Mouse (Mus musculus) gastrocnemius, postnatal 4 days (tissue): ENCODE data around the gene Lrtm2. TPM values are rescaled to one million over a fixed set of nuclear protein-coding genes. Genes with fewer than 3 reads are reported as not detected.
"Not testable (repeated sequence)": the region's sequence is repeated elsewhere in the genome, so short reads cannot be mapped to it uniquely, and the experiment has no call there.

ENCODE experiments used
- DNase-seq, 2 experiments: peaks; one replicate each; pipeline ENCODE4 v3.0.0; 2021 to 2022; ENCODE audit warnings: low spot score in 2 of 2, mixed read lengths in 2 of 2
- long read RNA-seq, 2 experiments: library from polyadenylated mRNA; stranded (forward); transcript quantifications; one replicate each; pipeline ENCODE4 v2.0.0; 2021
- total RNA-seq, 2 experiments: library from RNA; stranded (reverse); gene quantifications; 2 replicates each; pipeline ENCODE4 v1.2.3; 2021

Lrtm2 gene
- total RNA-seq, result under 1 TPM; 0.59 to 0.98 TPM
- long read RNA-seq, experiment 1, result 0 reads
- long read RNA-seq, experiment 2, result 0 reads

DNA sequence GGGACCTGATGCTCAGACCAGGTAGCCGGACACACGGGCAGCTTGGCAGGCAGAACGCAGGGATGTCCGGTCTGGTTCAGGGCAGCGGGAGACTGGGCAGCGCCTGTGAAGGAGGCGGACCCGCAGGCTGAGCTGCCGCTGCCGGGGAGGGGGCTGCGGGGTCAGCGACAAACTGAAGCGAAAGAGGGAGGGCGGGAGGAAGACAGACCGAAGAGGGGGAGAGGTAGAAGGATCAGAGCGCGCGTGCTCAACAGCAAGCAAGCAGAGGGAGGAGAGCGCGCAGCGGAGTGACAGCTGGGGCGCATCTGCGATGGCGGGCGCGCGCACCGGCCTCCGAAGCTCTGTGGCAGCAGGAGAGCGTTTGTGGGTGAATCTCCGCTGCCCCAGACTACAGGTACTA lies at the start of gene Lrtm2:
Gene Lrtm2 (minus strand): TSS at position 261 of the 400 bp plus-strand sequence.
- no peak for DNase-seq

- DNase-seq, result no peak
These were observed 48.1 kb upstream of the Lrtm2 start for GRCm38 (mm10) chr6:119378631-119379030.

DNA sequence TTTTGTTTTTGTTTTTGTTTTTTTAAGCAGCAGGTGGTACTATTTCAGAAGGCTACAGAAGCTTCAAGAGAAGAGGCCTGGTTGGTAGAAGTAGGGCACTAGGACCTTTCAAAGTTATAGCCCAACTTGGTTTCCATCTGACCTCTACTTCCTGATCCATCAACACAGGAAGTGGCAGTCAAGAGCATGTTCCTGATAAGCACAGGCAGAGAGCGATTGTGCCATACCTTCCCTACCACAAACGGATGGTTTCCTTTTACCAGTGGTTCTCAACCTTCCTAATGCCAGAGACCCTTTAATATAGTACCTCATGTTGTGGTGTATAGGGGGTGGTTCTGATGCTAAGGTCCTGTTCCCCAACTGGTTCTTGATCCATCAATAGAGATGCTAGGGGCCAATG lies 47.0 kb upstream of the Lrtm2 start:
- DNase-seq, result no peak

DNA sequence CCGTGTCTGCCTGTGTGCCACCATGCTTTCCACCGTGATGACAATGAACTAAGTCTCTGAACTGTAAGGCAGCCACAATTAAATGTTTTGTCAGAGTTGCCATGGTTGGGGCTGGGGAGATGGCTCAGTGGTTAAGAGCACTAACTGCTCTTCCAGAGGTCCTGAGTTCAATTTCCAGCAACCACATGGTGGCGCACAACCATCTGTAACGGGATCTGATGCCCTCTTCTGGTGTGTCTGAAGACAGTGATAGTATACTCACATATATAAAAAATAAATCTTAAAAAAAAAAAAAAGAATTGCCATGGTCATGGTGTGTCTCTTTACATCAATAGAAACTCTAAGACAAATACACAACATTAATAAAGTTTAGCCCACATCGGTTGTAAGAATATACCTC lies 44.5 kb upstream of the Lrtm2 start:
- DNase-seq, result no peak

GRCm38 (mm10) chr6:119373000-119373705 lies 42.6 kb upstream of the Lrtm2 start:
- DNase-seq, result no peak

DNA sequence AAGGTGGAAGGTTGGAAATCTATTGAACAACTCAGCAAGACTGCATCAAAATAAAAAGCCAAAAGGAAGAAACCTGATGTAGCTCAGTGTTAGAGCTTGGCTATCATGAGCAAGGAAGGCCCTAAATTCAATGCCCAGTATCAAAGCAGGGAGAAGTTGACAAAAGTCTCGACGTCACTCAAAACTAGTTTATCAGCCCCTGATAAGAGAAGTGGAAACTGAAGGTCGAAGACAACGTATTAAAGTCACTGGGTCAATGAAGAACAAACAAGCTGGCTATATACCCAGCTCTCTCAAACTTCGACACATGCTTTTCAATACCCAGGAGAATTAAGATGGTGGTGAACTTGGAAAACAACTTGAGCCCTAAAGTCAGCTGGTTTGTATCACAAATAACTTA lies 41.7 kb upstream of the Lrtm2 start:
- no peak for DNase-seq

- DNase-seq, result no peak
These were observed 41.1 kb upstream of the Lrtm2 start for GRCm38 (mm10) chr6:119371624-119372023.

DNA sequence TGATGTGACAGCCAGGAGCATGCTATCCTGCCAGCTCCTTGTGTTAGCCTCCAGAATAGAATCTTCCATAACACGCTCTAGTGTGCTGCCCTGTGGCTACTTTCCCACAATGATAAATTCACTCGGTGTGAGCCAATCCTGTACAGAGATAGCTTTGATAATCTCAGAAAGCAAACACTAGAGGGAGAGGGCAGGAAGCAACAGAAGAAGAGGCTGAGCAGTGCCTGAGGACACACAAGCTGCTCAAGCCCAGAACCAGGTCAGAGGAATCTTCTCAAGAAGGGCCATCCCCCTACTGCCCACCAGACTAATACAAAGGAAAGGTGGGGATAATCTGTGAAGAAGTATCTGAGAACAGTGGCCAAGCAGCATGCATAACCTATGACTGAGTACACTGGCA lies 36.8 kb upstream of the Lrtm2 start:
- no peak for DNase-seq

- DNase-seq, result not testable (repeated sequence)
These were observed 36.2 kb upstream of the Lrtm2 start for GRCm38 (mm10) chr6:119366800-119367199.

GRCm38 (mm10) chr6:119363593-119363992 lies 33.0 kb upstream of the Lrtm2 start:
- no peak for DNase-seq

DNA sequence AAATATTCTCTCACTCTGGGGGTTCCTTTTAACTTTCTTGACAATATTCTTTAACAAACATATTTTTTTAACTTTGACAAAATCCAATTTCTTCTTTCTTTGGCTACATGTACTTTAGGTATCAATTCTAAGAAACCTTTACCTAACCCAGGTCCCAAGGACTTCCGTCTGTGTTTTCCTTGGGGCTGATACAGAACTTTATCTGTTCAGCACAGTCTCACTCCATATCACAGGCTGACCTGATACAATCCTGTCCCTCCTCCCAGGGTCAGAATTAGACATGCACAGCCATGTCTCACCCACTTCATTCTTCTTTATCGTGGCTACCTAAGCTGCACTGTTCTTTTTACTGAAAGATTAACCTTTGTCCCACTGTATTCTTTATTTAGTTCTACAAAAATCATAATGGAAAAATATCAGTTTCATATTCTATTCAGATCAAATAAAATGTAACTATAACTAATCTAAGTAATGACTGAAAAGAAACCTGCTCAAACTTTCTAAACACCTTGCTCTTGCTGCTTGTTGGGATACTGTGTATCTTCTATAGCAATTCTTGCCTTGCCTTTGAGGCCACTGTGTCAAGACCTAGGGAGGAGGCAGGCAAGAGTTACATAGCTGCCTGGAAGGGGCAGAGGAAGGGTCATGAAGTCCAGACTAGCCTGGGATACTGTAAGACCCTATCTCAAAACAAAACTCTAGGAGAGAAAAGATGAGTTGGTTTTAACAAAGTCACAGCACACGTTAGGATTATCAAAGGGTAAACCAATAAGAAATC lies 30.5 kb upstream of the Lrtm2 start:
- DNase-seq, result no peak

DNA sequence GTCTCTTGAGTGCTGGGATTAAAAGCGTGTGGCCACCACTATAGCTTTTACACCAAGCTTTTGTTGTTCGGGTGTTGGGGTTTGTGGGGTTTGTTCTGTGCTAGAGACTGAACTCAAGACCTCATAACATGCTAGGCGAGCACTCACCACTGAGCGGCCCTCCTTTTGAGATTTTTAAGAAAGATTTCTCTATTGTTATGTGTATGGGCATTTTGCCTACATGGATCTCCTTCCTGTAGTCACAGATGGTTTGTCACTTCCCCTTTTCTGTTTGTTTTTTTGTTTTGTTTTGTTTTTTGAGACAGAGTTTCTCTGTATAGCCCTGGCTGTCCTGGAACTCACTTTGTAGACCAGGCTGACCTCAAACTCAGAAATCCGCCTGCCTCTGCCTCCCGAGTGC lies 29.7 kb upstream of the Lrtm2 start:
- DNase-seq, result not testable (repeated sequence)

DNA sequence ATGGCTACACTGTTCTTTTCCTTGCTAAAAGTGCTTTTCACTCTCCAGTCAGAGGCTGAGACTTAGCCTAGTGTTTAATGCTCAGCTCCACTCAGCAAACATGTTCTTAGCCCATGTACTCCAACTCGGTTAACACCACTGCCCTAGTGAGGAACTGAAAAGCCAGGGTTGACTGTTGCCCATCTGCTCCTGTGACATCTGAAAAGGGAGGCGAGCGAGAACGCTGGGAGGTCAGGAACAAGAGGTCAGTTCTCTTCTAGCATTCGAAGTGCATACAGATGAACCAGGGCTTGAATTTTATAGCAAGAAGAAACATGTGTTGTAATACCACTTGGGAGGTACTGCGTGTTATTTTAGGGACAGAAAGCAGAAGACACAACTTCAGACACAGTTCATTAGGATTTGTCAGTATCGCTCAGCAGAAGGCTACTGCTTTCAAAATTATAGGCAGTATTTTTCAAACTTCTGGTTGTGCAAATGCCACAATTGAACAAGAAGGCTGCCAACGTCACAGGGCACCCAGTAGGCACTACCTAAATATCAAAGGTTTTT lies 27.5 kb upstream of the Lrtm2 start:
- DNase-seq, result no peak

DNA sequence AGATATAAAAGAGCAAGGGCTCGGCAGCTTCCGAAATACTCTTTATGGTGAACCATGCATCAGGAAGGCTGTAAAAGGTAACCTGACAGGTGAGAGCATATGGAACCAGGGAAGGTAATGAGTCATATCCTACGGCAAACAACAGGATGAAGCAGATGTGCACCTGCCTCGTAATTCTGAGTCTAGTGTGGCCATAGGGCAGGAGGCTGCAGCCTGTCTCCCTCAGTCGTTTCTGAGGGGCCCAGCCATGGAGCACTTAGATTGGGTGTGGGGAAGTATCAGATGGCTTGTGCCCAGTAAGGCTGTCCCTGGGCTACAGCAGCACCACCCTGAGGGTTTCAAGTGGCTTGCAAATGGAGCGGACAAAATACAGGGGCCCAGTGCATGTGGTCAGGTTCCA lies 21.9 kb upstream of the Lrtm2 start:
- no peak for DNase-seq

GRCm38 (mm10) chr6:119351656-119352055 lies 21.1 kb upstream of the Lrtm2 start:
- no peak for DNase-seq

DNA sequence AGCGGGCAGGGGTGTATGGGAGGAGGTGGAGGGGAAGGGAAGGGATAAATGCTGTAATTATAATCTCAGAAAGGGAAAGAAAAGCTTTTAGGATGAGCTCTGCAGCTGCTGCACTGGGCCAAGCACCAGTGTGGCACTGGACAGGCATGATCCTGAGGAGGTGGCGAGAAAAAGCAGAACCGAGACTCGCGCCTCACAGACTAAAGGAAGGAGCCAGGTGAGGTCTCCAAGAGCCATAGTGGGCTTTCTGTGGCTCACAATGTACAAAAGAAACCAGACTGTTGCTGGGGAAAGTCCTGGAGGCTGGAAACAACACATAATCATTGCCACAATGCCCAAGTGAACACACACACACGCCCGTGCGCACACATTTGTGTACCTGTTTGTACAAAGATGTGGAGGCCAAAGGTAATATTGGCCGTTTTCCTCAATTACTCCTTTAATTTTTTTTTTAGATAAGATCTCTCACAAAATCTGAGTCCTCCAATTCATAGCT lies 20.2 kb upstream of the Lrtm2 start:
- DNase-seq, result no peak

GRCm38 (mm10) chr6:119348234-119348633 lies 17.7 kb upstream of the Lrtm2 start:
- DNase-seq, result peak; percentile 44 to 75

GRCm38 (mm10) chr6:119347813-119348212 lies 17.2 kb upstream of the Lrtm2 start:
- DNase-seq, result no peak

GRCm38 (mm10) chr6:119346257-119346656 lies 15.7 kb upstream of the Lrtm2 start:
- no peak for DNase-seq

GRCm38 (mm10) chr6:119341409-119341808 lies 10.8 kb upstream of the Lrtm2 start:
- DNase-seq, result no peak

- DNase-seq, result no peak
These were observed 7.8 kb upstream of the Lrtm2 start for GRCm38 (mm10) chr6:119338121-119338912.
